Mouse (Mus musculus) liver, postnatal 0 days (tissue): ENCODE measurements around the gene Ndufa9.

ENCODE experiments used
- CTCF ChIP-seq: sonication (generic); IDR thresholded peaks from 2 replicates; pipeline ENCODE4 v1.5.1; 2016; ENCODE audit warnings: antibody characterized with exemption, low read depth
- EP300 ChIP-seq: IDR thresholded peaks from 2 replicates; pipeline ENCODE4 v1.6.1; 2016; ENCODE audit warnings: antibody characterized with exemption, low read depth, mild to moderate bottlenecking

DNA sequence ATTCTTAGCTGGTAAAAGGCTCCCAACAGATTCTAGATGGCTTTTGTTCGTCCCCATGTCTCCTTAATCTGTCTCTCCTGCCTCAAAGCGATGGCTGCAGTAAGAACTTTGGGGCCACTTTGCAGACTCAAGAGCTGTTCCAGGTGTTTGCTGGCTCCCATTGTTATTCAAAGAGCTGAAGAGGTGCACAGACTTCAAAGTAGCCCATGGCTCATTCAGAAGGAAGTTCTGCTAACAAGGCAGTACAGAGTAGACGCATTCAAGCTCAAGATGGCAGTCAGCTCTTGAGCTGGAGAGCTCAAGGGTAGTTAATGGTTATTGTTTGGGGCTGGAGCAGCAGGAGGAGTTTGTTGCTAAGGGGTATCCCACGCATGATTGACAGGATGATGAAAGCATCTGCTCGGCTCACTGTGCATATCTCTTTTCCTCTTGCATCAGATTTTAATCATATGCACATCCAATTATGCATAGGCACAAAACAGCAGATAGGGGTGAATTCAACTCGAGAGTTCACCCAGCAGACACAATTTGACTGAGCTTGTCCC is 33.7 kb downstream of the Ndufa9 start:
- TF ChIP-seq CTCF (no peak), EP300 (no peak)
